Mouse (Mus musculus): Measurements from ENCODE around the gene Vmn1r198. TPM values are rescaled to one million over a fixed set of nuclear protein-coding genes. Genes with fewer than 3 reads are reported as not detected.
"Not testable (repeated sequence)": the region's sequence is repeated elsewhere in the genome, so short reads cannot be mapped to it uniquely, and the experiment has no call there.

Gene Vmn1r198
- polyA plus RNA-seq (2015; fragmentation: Nextera tagmentation; extraction: Ambion mirVana), result not detected in 2 replicates

GRCm38 (mm10) chr13:22350064-22350463, at the start of gene Vmn1r198:
Vmn1r198 (plus strand) TSS chr13:22350364.
- Histone ChIP-seq H3K9ac (no peak within 1 kb of the TSS), H3K4me3 (no peak within 1 kb of the TSS), H3K4me1 (replicated peaks) (no peaks in the 10 kb centered on the region), H3K4me2 (no peak within 1 kb of the TSS), H3K9me3 (no peaks in the 10 kb centered on the region), H3K27me3 (no peaks in the 10 kb centered on the region), H3K36me3 (no peaks in the 10 kb centered on the region), H3K27ac (no peak within 1 kb of the TSS)
- WGBS, result 54% methylated on average over 1 of the region's 1 CpGs
- no peak for ATAC-seq (ENCODE audit: low FRiP score)

GRCm38 (mm10) chr13:22308075-22308474, 42.1 kb upstream of the Vmn1r198 start:
- 92% methylated on average over 5 of the region's 5 CpGs for WGBS

GRCm38 (mm10) chr13:22315361-22315760, 34.8 kb upstream of the Vmn1r198 start:
- 80% methylated on average over 2 of the region's 2 CpGs for WGBS

More at GRCm38 (mm10) chr13:22308075-22308474, 42.1 kb upstream of the Vmn1r198 start:
- H3K4me3 ChIP-seq; H3K9ac ChIP-seq; H3K4me2 ChIP-seq; H3K36me3 ChIP-seq; H3K27me3 ChIP-seq; H3K9me3 ChIP-seq; ATAC-seq (ENCODE audit: low FRiP score); H3K4me1 ChIP-seq (replicated peaks); H3K27ac ChIP-seq: not testable (repeated sequence)

GRCm38 (mm10) chr13:22317366-22317765, 32.8 kb upstream of the Vmn1r198 start:
- Histone ChIP-seq H3K9me3 (no peaks in the 10 kb centered on the region), H3K27ac (no peak overlapping the region), H3K27me3 (no peaks in the 10 kb centered on the region), H3K9ac (no peak overlapping the region), H3K36me3 (no peaks in the 10 kb centered on the region), H3K4me2 (no peak overlapping the region), H3K4me3 (no peak overlapping the region), H3K4me1 (replicated peaks) (no peaks in the 10 kb centered on the region)
- no peak for ATAC-seq (ENCODE audit: low FRiP score)
- WGBS, result 88% methylated on average over 2 of the region's 2 CpGs

More at GRCm38 (mm10) chr13:22315361-22315760, 34.8 kb upstream of the Vmn1r198 start:
- Histone ChIP-seq H3K4me2 (no peak overlapping the region), H3K27ac (no peak overlapping the region), H3K9me3 (no peaks in the 10 kb centered on the region), H3K36me3 (no peaks in the 10 kb centered on the region), H3K27me3 (no peaks in the 10 kb centered on the region), H3K9ac (no peak overlapping the region), H3K4me3 (no peak overlapping the region), H3K4me1 (replicated peaks) (no peaks in the 10 kb centered on the region)
- ATAC-seq (ENCODE audit: low FRiP score), result no peak

- no peak overlapping the region for H3K4me2 ChIP-seq
- no peaks in the 10 kb centered on the region for H3K36me3 ChIP-seq
- H3K27me3 ChIP-seq, result no peaks in the 10 kb centered on the region
- H3K27ac ChIP-seq, result no peak overlapping the region
- ATAC-seq (ENCODE audit: low FRiP score), result no peak
- no peak overlapping the region for H3K4me3 ChIP-seq
- H3K9ac ChIP-seq, result no peak overlapping the region
- H3K9me3 ChIP-seq, result no peaks in the 10 kb centered on the region
- H3K4me1 ChIP-seq (replicated peaks), result no peaks in the 10 kb centered on the region
Observed at GRCm38 (mm10) chr13:22320091-22320490, 30.1 kb upstream of the Vmn1r198 start.

- H3K9me3 ChIP-seq, result no peaks in the 10 kb centered on the region
- no peaks in the 10 kb centered on the region for H3K36me3 ChIP-seq
- ATAC-seq (ENCODE audit: low FRiP score), result no peak
- H3K9ac ChIP-seq, result no peak within 1 kb of the TSS
- no peaks in the 10 kb centered on the region for H3K4me1 ChIP-seq (replicated peaks)
- H3K4me3 ChIP-seq, result no peak within 1 kb of the TSS
- no peak within 1 kb of the TSS for H3K27ac ChIP-seq
- no peaks in the 10 kb centered on the region for H3K27me3 ChIP-seq
- no peak within 1 kb of the TSS for H3K4me2 ChIP-seq
Observed at GRCm38 (mm10) chr13:22324289-22324688, 25.9 kb upstream of the Vmn1r198 start, which contains the start of gene Vmn1r197. Vmn1r197 (plus strand) TSS chr13:22324589.

- H3K4me3 ChIP-seq, result no peak overlapping the region
- no peak overlapping the region for H3K9ac ChIP-seq
- H3K36me3 ChIP-seq, result no peaks in the 10 kb centered on the region
- H3K4me1 ChIP-seq (replicated peaks), result no peaks in the 10 kb centered on the region
- H3K4me2 ChIP-seq, result no peak overlapping the region
- H3K27ac ChIP-seq, result no peak overlapping the region
- no peaks in the 10 kb centered on the region for H3K9me3 ChIP-seq
- no peaks in the 10 kb centered on the region for H3K27me3 ChIP-seq
- 74% methylated on average over 2 of the region's 2 CpGs for WGBS
- no peak for ATAC-seq (ENCODE audit: low FRiP score)
Observed at GRCm38 (mm10) chr13:22333269-22333668, 16.9 kb upstream of the Vmn1r198 start.

GRCm38 (mm10) chr13:22335565-22335964, 14.6 kb upstream of the Vmn1r198 start:
- Histone ChIP-seq H3K4me1 (replicated peaks) (no peaks in the 10 kb centered on the region), H3K27me3 (no peaks in the 10 kb centered on the region), H3K4me3 (no peak overlapping the region), H3K27ac (no peak overlapping the region), H3K4me2 (no peak overlapping the region), H3K9ac (no peak overlapping the region), H3K36me3 (no peaks in the 10 kb centered on the region), H3K9me3 (no peaks in the 10 kb centered on the region)
- no peak for ATAC-seq (ENCODE audit: low FRiP score)
- 81% methylated on average over 1 of the region's 1 CpGs for WGBS

- no peak overlapping the region for H3K4me3 ChIP-seq
- WGBS, result 97% methylated on average over 1 of the region's 1 CpGs
- no peak overlapping the region for H3K9ac ChIP-seq
- no peaks in the 10 kb centered on the region for H3K9me3 ChIP-seq
- no peak for ATAC-seq (ENCODE audit: low FRiP score)
- no peaks in the 10 kb centered on the region for H3K4me1 ChIP-seq (replicated peaks)
- no peaks in the 10 kb centered on the region for H3K27me3 ChIP-seq
- H3K4me2 ChIP-seq, result no peak overlapping the region
- no peak overlapping the region for H3K27ac ChIP-seq
- H3K36me3 ChIP-seq, result no peaks in the 10 kb centered on the region
Observed at GRCm38 (mm10) chr13:22350813-22351212, 649 bp downstream of the Vmn1r198 start.

- Histone ChIP-seq H3K4me2 (no peak within 1 kb of the TSS), H3K27ac (no peak within 1 kb of the TSS), H3K9ac (no peak within 1 kb of the TSS), H3K4me3 (no peak within 1 kb of the TSS), H3K36me3 (no peaks in the 10 kb centered on the region), H3K27me3 (no peaks in the 10 kb centered on the region), H3K4me1 (replicated peaks) (no peaks in the 10 kb centered on the region), H3K9me3 (no peaks in the 10 kb centered on the region)
- ATAC-seq (ENCODE audit: low FRiP score), result no peak
- WGBS, result 81% methylated on average over 2 of the region's 2 CpGs
Observed at GRCm38 (mm10) chr13:22379518-22379917, 29.4 kb downstream of the Vmn1r198 start, which contains the start of gene Vmn1r199. Vmn1r199 (plus strand) TSS chr13:22379818.

- H3K4me2 ChIP-seq, result not testable (repeated sequence)
Observed at GRCm38 (mm10) chr13:22381128-22381527, 31.0 kb downstream of the Vmn1r198 start.

GRCm38 (mm10) chr13:22383401-22383800, 33.2 kb downstream of the Vmn1r198 start:
- Histone ChIP-seq H3K9me3 (no peaks in the 10 kb centered on the region), H3K9ac (no peak overlapping the region), H3K27me3 (no peaks in the 10 kb centered on the region), H3K36me3 (no peaks in the 10 kb centered on the region), H3K4me2 (no peak overlapping the region), H3K4me1 (replicated peaks) (no peaks in the 10 kb centered on the region), H3K27ac (no peak overlapping the region), H3K4me3 (no peak overlapping the region)
- no peak for ATAC-seq (ENCODE audit: low FRiP score)
- 85% methylated on average over 3 of the region's 3 CpGs for WGBS

More at GRCm38 (mm10) chr13:22381128-22381527, 31.0 kb downstream of the Vmn1r198 start:
- H3K27ac ChIP-seq; ATAC-seq (ENCODE audit: low FRiP score); H3K4me3 ChIP-seq; H3K9me3 ChIP-seq; H3K36me3 ChIP-seq; H3K27me3 ChIP-seq; H3K4me1 ChIP-seq (replicated peaks); H3K9ac ChIP-seq: not testable (repeated sequence)
- WGBS, result 90% methylated on average over 3 of the region's 3 CpGs

GRCm38 (mm10) chr13:22387050-22387449, 36.9 kb downstream of the Vmn1r198 start:
- Histone ChIP-seq H3K9me3 (no peaks in the 10 kb centered on the region), H3K36me3 (no peaks in the 10 kb centered on the region), H3K27me3 (no peaks in the 10 kb centered on the region), H3K4me1 (replicated peaks) (no peaks in the 10 kb centered on the region), H3K4me3 (no peak overlapping the region), H3K4me2 (no peak overlapping the region), H3K9ac (no peak overlapping the region), H3K27ac (no peak overlapping the region)
- 94% methylated on average over 1 of the region's 1 CpGs for WGBS
- ATAC-seq (ENCODE audit: low FRiP score), result no peak
